Mouse (Mus musculus): ENCODE results near the gene Izumo1. TPM values are rescaled to one million over a fixed set of nuclear protein-coding genes. Genes with fewer than 3 reads are reported as not detected.

The Izumo1 gene
- polyA plus RNA-seq, 1 experiment from 2014 or later, result 0.41 TPM

DNA sequence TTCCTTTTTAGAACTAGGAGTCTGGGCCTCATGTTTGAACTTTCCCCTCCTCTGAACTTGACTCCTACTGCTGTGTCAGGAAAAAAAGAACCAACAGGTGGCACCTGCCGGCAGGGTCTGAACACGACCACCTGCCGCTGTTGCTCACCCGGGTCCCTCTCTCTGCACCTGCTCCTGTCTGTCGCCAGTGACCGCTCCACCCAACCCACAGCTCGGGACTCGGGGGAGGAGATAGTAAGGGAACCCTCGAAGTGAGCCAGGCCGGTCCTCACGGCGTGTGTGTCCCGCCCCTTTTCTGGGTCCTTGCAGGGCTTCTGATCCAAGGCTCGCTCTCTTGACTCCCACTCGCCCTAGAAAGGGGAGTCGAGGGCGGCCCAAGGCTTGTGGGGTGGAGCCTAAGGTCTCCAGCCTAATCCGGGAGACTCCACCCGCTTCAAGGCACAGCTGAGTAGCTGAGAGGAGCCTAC is 18.0 kb downstream of the Izumo1 start, which contains the start of gene Mamstr:
Gene Mamstr (plus strand): TSS at position 417 of the 467 bp plus-strand sequence.
- Histone ChIP-seq H3K36me3 (ENCODE audit: control insufficient read depth, insufficient read depth, low read length) (peaks cover 24% of the 10 kb centered on the region), H3K4me3 (ENCODE audit: control insufficient read depth in 1 of 2, insufficient read depth in 1 of 2, low read depth in 1 of 2, low read length in 2 of 2) (no peak within 1 kb of the TSS), H3K27me3 (ENCODE audit: control insufficient read depth, insufficient read depth, low read length) (no peaks in the 10 kb centered on the region), H3K4me1 (ENCODE audit: control insufficient read depth in 2 of 2, insufficient read depth in 2 of 2, low read length in 2 of 2) (peaks cover 53 to 61% of the 10 kb centered on the region in 2 experiments), H3K9ac (ENCODE audit: low read length) (0 out of 2 replicates have a peak within 1 kb of the TSS, but pooled peaks have one; percentile 16), H3K4me2 (ENCODE audit: low read length) (no peak within 1 kb of the TSS), H3K27ac (replicated peaks in 1 of 2; ENCODE audit: control insufficient read depth in 1 of 2, insufficient read depth in 1 of 2, low read depth in 2 of 2, low read length in 2 of 2) (peak within 1 kb of the TSS in 1 of 2 experiments; percentile 61; a peak in 2 of 4 replicates), H3K9me3 (ENCODE audit: control insufficient read depth, low read length) (no peaks in the 10 kb centered on the region)
- WGBS, result 38% methylated on average over 19 of the region's 19 CpGs
- ATAC-seq (ENCODE audit: insufficient number of reproducible peaks, insufficient read depth, low FRiP score, low read depth), result no peak

DNA sequence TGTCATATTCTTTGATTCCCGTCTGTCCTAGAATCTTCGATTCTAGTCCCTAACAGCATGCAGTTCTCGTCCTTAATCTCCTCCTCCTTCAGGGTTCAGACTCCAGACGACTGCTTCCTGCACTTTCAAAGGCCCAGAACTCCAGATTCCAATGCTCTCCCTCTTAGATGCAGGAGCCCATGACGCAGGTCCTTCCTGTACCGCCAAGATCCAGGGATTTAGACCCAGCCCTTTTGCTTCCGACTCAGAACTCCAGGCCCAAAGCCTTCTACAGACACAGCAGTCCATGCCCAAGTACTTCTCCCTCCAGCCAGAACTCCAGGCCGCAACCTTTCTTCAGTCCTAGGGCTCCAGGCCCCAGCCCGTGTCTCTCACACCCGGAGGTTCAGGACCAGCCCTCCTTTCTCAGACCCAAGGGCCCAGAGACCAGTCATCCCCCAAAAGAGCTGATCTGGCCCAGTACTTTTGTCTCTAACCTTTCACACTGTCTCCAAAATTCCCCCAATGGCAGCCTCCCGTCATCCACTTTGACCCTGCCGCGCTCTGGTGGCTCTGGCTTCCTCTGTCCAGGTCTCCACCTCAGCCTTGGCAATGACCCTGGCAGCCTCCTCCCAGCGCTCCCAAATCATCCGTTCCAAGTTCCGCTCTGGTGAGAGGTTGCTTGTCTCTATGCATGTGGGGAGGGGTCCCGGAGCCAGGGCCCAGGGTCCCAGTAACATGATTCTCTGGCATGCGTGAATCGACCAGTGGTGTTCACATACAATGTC is 18.8 kb downstream of the Izumo1 start:
- H3K9ac ChIP-seq (ENCODE audit: low read length), result no peak overlapping the region
- peak overlapping the region in 1 of 2 experiments; percentile 61; a peak in 2 of 4 replicates for H3K27ac ChIP-seq (replicated peaks in 1 of 2; ENCODE audit: control insufficient read depth in 1 of 2, insufficient read depth in 1 of 2, low read depth in 2 of 2, low read length in 2 of 2)
- H3K4me3 ChIP-seq (ENCODE audit: control insufficient read depth in 1 of 2, insufficient read depth in 1 of 2, low read depth in 1 of 2, low read length in 2 of 2), result no peak overlapping the region
- H3K4me1 ChIP-seq (ENCODE audit: control insufficient read depth in 2 of 2, insufficient read depth in 2 of 2, low read length in 2 of 2), result peaks cover 50 to 59% of the 10 kb centered on the region in 2 experiments
- H3K27me3 ChIP-seq (ENCODE audit: control insufficient read depth, insufficient read depth, low read length), result no peaks in the 10 kb centered on the region
- H3K4me2 ChIP-seq (ENCODE audit: low read length), result no peak overlapping the region
- H3K36me3 ChIP-seq (ENCODE audit: control insufficient read depth, insufficient read depth, low read length), result peaks cover 24% of the 10 kb centered on the region
- H3K9me3 ChIP-seq (ENCODE audit: control insufficient read depth, low read length), result no peaks in the 10 kb centered on the region
- 78% methylated on average over 19 of the region's 19 CpGs for WGBS
- ATAC-seq (ENCODE audit: insufficient number of reproducible peaks, insufficient read depth, low FRiP score, low read depth), result no peak

DNA sequence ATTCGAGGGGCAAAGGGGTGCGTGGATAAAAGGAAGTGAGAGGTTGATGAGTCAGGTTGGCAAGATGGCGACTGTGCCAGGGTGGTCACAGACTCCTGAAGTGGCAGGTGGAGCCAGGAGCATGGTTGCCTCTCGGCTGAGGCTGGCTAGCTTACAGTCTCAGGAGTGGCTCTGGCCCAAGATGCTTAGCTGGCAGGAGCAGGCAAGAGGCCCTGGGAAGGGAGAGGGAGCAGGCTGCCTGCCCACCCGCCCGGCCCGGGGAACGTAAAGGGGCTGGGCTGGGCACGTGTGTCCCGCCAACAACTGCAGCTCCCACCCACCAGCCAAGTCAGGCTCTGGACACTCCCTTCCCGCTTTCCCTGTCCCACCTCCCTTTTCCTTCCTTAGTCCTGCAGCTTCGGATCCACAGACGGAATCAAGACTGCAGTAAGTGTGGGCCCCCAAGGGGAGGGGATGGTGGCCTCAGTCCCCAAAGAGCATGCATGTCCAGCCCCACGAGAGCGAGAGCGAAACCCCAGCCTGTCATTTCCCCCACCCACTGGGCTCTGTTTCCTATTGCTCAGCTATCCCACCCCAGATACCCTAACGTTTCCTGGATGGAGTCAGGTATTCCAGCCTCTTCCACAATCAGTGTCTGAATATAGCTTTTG is 19.9 kb downstream of the Izumo1 start:
- Histone ChIP-seq H3K27ac (replicated peaks in 1 of 2; ENCODE audit: control insufficient read depth in 1 of 2, insufficient read depth in 1 of 2, low read depth in 2 of 2, low read length in 2 of 2) (peak overlapping the region in 1 of 2 experiments; percentile 61; a peak in 3 of 4 replicates), H3K27me3 (ENCODE audit: control insufficient read depth, insufficient read depth, low read length) (no peaks in the 10 kb centered on the region), H3K9me3 (ENCODE audit: control insufficient read depth, low read length) (no peaks in the 10 kb centered on the region), H3K4me2 (ENCODE audit: low read length) (peak overlapping the region; percentile 80), H3K9ac (ENCODE audit: low read length) (peak overlapping the region; percentile 56), H3K4me1 (ENCODE audit: control insufficient read depth in 2 of 2, insufficient read depth in 2 of 2, low read length in 2 of 2) (peaks cover 44 to 53% of the 10 kb centered on the region in 2 experiments), H3K36me3 (ENCODE audit: control insufficient read depth, insufficient read depth, low read length) (peaks cover 19% of the 10 kb centered on the region), H3K4me3 (ENCODE audit: control insufficient read depth in 1 of 2, insufficient read depth in 1 of 2, low read depth in 1 of 2, low read length in 2 of 2) (no peak overlapping the region; a peak in 1 of 4 replicates)
- 35% methylated on average over 17 of the region's 17 CpGs for WGBS
- ATAC-seq (ENCODE audit: insufficient number of reproducible peaks, insufficient read depth, low FRiP score, low read depth), result 0 out of 2 replicates have a peak, but pooled peaks have one; percentile 14

DNA sequence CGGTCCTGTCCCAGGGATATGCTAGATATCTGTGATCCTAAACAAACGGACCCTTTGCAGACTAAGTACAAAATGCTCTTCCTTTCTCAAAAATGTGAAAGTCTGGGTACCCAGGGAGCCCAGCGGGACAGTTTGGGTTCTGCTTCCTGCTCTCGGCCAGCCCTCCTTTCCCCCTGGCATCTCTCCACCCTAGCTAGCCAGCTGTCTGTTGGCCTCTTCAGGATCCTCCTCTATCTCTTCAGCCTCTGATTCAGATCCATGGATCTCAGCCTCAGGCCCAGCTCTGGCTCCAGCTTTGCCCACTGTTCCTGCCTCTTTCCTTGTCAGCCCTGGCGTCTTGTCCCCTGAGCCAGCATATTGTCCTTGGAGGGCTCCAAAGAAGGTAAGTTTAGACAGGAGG is 20.5 kb downstream of the Izumo1 start:
- Histone ChIP-seq H3K9me3 (ENCODE audit: control insufficient read depth, low read length) (no peaks in the 10 kb centered on the region), H3K36me3 (ENCODE audit: control insufficient read depth, insufficient read depth, low read length) (peaks cover 13% of the 10 kb centered on the region; the same call in 1 of the 2 replicates), H3K4me1 (ENCODE audit: control insufficient read depth in 2 of 2, insufficient read depth in 2 of 2, low read length in 2 of 2) (peaks cover 44 to 50% of the 10 kb centered on the region in 2 experiments), H3K27ac (replicated peaks in 1 of 2; ENCODE audit: control insufficient read depth in 1 of 2, insufficient read depth in 1 of 2, low read depth in 2 of 2, low read length in 2 of 2) (peak overlapping the region in 1 of 2 experiments; percentile 61; a peak in 1 of 4 replicates), H3K27me3 (ENCODE audit: control insufficient read depth, insufficient read depth, low read length) (no peaks in the 10 kb centered on the region), H3K4me3 (ENCODE audit: control insufficient read depth in 1 of 2, insufficient read depth in 1 of 2, low read depth in 1 of 2, low read length in 2 of 2) (no peak overlapping the region; a peak in 1 of 4 replicates), H3K9ac (ENCODE audit: low read length) (peak overlapping the region; percentile 56), H3K4me2 (ENCODE audit: low read length) (peak overlapping the region; percentile 80)
- no peak for ATAC-seq (ENCODE audit: insufficient number of reproducible peaks, insufficient read depth, low FRiP score, low read depth)
- WGBS, result 53% methylated on average over 5 of the region's 5 CpGs

DNA sequence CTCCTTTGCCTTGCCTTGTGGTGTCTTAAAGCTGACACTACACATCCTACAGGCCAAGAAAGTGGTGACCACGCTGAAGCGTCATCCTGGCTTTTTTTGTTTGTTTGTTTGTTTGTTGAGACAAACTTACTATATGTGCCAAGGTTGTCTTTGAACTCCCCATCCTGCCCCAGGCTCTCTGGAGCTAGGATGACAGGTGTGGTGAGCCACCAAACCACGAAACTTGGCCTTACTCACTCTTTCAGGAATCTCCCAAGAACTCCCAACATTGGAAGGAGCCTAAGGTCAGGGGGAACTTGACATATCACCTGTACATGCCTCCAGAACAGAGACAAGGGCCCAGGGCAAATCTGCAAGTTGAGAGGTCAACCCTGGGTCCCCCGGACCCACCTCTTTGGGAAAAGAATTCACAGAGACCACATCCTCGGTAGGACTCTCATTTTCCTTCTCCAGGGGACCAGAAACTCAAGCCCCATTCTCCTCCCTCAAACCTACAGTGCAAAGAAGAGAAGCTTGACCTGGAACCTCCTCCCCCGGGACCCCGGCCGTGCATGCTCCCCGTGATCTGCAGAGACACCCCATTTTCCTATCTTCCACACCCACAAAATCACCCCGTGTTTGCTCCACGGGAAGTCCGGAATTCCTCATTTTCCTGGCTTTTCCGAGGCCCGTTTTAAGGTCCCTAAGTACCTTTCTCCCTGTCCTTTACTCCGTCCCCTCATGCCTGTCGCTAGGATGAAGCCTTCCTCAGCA is 21.1 kb downstream of the Izumo1 start:
- ATAC-seq (ENCODE audit: insufficient number of reproducible peaks, insufficient read depth, low FRiP score, low read depth), result no peak
- WGBS, result 49% methylated on average over 16 of the region's 16 CpGs
- peak overlapping the region; percentile 80 for H3K4me2 ChIP-seq (ENCODE audit: low read length)
- peaks cover 7% of the 10 kb centered on the region; the same call in 1 of the 2 replicates for H3K36me3 ChIP-seq (ENCODE audit: control insufficient read depth, insufficient read depth, low read length)
- peak overlapping the region; percentile 84 for H3K9ac ChIP-seq (ENCODE audit: low read length)
- peak overlapping the region; percentile 44 to 52 for H3K4me3 ChIP-seq (ENCODE audit: control insufficient read depth in 1 of 2, insufficient read depth in 1 of 2, low read depth in 1 of 2, low read length in 2 of 2)
- peak overlapping the region; percentile 70 to 82 for H3K27ac ChIP-seq (replicated peaks in 1 of 2; ENCODE audit: control insufficient read depth in 1 of 2, insufficient read depth in 1 of 2, low read depth in 2 of 2, low read length in 2 of 2)
- peaks cover 44 to 50% of the 10 kb centered on the region in 2 experiments for H3K4me1 ChIP-seq (ENCODE audit: control insufficient read depth in 2 of 2, insufficient read depth in 2 of 2, low read length in 2 of 2)
- no peaks in the 10 kb centered on the region for H3K27me3 ChIP-seq (ENCODE audit: control insufficient read depth, insufficient read depth, low read length)
- no peaks in the 10 kb centered on the region for H3K9me3 ChIP-seq (ENCODE audit: control insufficient read depth, low read length)

DNA sequence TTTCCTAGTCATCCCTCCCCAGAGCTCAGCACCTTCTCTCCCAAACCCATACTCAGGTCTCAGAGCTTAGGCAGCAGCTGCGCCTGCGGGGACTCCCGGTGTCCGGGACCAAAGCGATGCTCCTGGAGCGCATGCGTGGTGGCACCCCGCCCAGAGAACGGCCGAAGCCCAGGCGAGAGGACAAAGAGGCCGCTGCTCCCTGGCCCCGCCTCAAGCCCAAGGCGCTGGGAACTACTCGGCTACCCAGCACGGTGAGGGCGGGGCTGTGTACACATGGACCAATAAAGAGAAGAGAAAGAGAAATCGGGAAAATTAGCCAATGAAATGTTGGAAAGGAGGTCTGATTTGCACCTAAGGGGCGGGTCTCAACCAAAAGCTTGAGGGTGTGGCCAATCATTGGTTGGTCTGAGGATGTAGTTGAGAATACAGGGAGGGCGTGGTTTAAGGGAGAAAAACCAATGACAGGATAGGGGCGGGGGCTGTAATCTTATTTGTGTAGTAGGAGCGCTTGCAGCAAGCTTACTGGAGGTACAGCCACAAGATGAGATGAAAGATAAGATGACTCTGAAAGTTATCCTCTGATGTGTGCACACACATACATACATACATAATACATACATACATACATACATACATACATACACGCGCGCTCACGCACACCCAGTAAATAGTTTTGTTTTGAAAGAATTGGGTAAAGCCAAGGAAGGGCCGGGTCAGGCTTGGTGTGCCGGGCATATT is 22.0 kb downstream of the Izumo1 start:
- Histone ChIP-seq H3K9ac (ENCODE audit: low read length) (peak overlapping the region; percentile 84), H3K36me3 (ENCODE audit: control insufficient read depth, insufficient read depth, low read length) (no peaks in the 10 kb centered on the region; the same call in 1 of the 2 replicates), H3K4me1 (ENCODE audit: control insufficient read depth in 2 of 2, insufficient read depth in 2 of 2, low read length in 2 of 2) (peaks cover 39 to 46% of the 10 kb centered on the region in 2 experiments), H3K27me3 (ENCODE audit: control insufficient read depth, insufficient read depth, low read length) (no peaks in the 10 kb centered on the region), H3K9me3 (ENCODE audit: control insufficient read depth, low read length) (no peaks in the 10 kb centered on the region), H3K4me2 (ENCODE audit: low read length) (peak overlapping the region; percentile 80), H3K4me3 (ENCODE audit: control insufficient read depth in 1 of 2, insufficient read depth in 1 of 2, low read depth in 1 of 2, low read length in 2 of 2) (peak overlapping the region; percentile 44 to 52), H3K27ac (replicated peaks in 1 of 2; ENCODE audit: control insufficient read depth in 1 of 2, insufficient read depth in 1 of 2, low read depth in 2 of 2, low read length in 2 of 2) (peak overlapping the region; percentile 70 to 82)
- WGBS, result 12% methylated on average over 28 of the region's 28 CpGs
- peak; percentile 81 for ATAC-seq (ENCODE audit: insufficient number of reproducible peaks, insufficient read depth, low FRiP score, low read depth)

All from heart, embryonic 14.5 days (tissue).